Mouse (Mus musculus): ENCODE measurements around the gene Gdf15. TPM values are rescaled to one million over a fixed set of nuclear protein-coding genes. Genes with fewer than 3 reads are reported as not detected.

Gdf15 gene
- polyA plus RNA-seq, 1 experiment = 1.1 TPM

DNA sequence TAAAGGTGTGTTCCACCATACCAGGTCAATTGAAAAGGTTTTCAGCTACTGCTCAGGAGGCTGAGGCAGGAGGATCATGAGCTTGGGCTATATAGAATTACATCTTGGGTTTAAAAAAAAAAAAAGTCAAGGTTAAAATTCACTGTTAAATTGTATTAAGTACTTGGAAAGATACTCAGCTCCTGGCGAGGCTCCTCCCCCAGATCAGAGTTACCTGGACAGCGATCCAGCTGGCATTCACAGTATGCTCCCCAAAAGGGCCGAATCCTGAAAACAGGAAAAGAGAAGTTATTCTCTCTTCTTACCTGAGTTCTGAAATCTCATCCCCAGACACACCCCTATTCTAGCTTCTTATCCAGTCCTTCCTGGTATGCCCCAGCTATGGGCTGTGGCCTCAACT lies 25.0 kb upstream of the Gdf15 start:
- no peak for DNase-seq (ENCODE audit: low spot score)

DNA sequence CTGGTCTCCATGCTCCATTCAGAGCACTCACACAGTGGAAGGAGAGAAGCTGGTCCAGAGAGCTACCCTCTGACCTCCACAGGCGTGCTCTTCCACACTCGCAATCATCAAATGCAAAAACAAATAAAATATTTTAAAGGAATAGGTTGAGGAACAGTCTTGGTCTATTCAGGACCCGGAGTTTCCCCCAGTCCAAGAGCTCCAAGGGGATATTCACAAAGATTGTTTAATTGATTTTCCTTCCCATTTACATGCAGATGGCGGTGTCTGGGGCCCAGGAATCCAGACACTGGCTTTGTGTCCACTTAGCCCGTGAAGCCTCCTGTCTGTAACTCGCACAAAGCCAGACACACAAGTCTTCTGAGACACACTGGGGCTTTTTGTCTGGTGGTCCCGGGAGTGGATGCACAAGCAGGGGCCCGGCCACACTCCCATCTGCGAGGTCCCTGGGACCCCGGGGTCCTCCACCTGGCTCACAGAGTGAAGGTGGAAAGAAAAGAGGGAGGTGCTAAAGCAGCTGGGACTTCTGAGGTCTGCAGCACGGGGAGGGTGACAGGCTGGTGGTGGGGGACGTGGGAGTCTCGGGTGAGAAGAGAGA lies 24.0 kb upstream of the Gdf15 start:
- no peak for DNase-seq (ENCODE audit: low spot score)

GRCm38 (mm10) chr8:70655469-70655868 lies 23.2 kb upstream of the Gdf15 start:
- DNase-seq (ENCODE audit: low spot score) = no peak

DNA sequence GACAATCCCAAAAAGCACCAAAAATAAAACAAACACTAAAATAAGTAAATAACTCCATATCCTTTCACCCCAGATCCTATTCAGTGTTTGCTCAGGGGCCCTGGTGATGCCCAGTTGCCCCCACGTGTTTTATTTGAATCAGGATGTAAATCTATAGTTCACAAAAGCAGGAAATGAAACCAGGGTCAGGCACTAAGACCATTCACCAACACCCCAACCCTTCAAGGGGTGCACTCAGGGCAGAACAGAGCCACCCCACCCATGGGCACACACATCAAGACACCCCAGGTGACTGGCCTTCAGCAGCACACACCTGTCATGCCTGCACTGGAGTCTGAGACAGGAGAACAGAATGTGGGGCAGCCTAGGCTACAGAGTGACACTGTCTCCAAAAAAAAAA lies 21.9 kb upstream of the Gdf15 start:
- DNase-seq (ENCODE audit: low spot score) = no peak

DNA sequence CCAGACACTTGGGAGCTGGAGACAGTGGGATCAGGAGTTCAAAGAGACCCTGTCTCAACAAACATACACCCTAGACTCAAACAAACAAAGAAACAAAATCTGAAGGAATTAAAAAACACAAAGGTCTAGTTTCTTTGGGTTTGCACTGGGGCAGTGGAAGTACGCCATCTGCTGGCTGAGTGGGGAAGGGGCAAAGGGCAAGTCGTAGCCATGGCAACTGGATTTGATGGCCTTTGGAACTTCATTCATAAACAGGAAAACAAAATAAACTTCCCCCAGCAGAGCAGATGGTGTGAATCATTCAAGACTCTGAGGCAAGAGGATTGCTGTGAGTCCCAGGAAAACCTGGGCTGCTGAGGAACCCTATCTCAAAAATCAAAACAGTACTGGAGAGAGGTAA lies 21.0 kb upstream of the Gdf15 start:
- no peak for DNase-seq (ENCODE audit: low spot score)

GRCm38 (mm10) chr8:70650351-70650750 lies 18.1 kb upstream of the Gdf15 start:
- DNase-seq (ENCODE audit: low spot score) = no peak

- DNase-seq (ENCODE audit: low spot score) = no peak
Observed at GRCm38 (mm10) chr8:70649324-70649723, 17.1 kb upstream of the Gdf15 start.

- no peak for DNase-seq (ENCODE audit: low spot score)
Observed at GRCm38 (mm10) chr8:70648921-70649320, 16.7 kb upstream of the Gdf15 start.

- no peak for DNase-seq (ENCODE audit: low spot score)
Observed at GRCm38 (mm10) chr8:70648164-70648442, 15.8 kb upstream of the Gdf15 start.

DNA sequence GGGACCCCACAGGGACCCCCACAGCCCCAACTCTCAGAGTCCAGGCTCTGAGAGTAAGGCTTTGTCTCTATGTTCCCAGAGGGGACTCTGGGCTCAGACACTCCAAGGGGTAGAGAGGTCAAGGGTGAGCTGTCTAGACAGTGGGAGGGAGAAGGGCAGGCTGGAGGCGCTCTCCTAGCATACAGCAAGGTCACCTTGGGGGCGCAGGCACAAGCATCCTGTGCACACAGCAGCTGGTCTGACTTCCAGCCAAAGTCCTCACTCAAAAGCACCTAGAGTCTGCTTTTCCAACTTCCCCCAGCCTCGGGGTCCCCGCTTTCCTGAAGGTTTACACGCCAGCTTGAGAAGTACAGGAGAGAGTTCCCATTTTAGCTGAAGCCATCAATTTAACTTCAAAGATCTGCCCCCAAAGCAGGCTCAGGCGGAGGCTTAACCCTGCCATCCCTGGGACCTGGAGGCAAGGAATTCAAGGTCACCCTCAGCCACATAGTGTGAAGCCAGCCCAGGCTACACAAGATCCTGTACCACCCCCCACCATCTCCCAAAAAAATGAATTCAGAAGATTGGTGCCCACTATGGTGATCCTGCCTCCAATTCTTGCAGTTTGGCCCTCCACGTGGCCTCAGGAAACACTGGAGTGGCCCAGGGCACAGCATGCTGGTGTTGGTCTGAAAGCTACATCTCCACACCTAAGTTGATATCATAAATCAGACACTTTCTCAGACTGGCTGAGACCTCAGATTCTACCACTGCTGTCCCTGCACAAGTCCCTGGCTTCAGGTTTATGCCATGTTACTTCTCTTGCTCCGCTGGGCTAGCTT lies 15.3 kb upstream of the Gdf15 start:
- DNase-seq (ENCODE audit: low spot score) = no peak

DNA sequence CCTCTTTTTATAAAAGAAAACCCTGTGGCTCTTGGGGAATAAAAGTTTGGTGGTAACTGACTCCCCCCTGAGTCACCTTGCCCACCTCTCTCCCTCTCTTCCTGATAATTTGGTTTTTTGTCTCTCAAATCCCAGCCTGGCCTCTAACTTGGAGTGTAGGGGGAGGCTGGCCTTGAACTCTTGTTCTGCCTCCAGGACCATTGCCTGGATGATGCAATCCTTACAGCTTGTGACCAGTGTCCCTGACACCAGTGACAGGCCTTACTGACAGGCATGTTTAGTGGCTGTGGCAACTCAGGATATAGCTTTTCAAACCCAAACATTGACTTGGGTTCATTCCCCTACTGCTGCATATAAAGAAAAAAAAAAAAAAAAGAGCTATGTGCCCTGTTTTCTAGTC lies 14.5 kb upstream of the Gdf15 start:
- DNase-seq (ENCODE audit: low spot score) = no peak

- DNase-seq (ENCODE audit: low spot score) = no peak
Observed at GRCm38 (mm10) chr8:70646369-70646768, 14.1 kb upstream of the Gdf15 start.

DNA sequence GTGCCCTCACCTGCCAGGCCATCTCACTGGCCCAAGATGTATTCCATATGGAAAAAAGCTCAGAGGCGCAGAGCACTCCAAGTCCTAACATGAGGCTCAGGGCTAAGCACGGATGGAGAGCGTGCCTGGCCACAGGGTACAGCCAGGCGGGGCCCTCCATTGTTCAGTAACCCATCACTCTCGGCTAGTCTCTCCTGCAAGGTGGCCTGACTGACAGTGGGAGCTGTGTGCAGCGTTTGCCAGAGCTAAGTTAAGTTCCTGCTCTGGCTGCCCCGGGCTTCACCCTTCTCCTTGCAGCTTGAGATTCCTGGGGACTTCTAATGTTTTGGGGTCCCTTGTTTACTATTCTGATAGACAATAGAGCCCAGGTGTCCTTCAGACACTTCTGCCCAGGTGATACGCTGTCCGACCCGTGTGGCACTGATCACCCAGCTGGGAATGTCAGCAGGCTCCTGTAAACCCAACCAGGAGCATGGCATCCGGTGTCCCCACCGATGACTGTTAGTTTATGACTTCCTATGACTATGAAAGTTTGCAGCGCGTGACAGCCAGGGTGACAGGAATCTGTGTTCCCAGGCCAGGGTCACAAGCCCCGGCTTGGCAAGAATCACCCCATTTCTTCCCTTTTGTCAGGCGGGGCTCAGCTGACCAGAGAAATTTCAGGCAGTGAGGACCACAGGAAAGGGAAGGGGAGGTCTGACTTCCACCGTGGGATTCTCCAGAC lies 13.4 kb upstream of the Gdf15 start:
- no peak for DNase-seq (ENCODE audit: low spot score)

GRCm38 (mm10) chr8:70644065-70644464 lies 11.8 kb upstream of the Gdf15 start:
- no peak for DNase-seq (ENCODE audit: low spot score)

DNA sequence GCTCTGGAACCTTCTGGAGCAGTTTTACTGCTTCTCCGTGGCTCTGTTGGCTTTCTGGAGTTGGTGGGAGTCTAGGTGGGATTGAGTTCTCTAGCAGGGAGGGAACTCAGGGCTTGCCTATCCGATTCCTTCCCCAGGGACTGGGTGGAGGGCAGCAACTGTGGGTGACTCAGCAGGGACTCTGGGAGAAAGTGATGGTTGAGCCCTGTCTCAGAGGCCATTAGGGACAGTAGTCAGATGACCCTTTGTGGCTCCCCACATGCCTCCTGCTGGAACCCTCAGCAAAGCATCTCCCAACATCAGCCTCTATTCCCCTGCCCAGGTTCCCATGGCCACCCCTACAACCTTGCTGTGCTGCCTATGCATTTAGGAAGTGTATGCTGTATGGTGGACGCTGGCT lies 10.8 kb upstream of the Gdf15 start:
- no peak for DNase-seq (ENCODE audit: low spot score)

DNA sequence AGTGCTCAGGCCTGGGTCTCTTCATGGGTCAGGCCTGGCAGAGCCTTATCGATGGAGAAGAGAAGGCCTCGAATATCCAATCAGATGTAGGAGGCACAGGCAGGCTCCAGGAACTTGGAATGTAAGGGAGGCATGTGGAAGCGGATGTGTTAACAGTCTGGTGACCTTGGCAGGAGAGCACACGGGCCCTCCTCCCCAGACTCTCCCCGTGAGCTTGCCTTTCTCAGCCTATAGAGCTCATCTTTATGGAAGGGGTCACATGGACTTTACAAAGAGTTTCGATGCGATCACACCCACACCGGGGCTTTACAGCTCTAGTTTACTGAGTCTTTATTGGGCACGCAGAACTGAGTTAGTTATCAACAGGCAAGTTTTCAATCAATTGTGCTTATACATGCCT lies 6.5 kb upstream of the Gdf15 start:
- DNase-seq (ENCODE audit: low spot score) = no peak

DNA sequence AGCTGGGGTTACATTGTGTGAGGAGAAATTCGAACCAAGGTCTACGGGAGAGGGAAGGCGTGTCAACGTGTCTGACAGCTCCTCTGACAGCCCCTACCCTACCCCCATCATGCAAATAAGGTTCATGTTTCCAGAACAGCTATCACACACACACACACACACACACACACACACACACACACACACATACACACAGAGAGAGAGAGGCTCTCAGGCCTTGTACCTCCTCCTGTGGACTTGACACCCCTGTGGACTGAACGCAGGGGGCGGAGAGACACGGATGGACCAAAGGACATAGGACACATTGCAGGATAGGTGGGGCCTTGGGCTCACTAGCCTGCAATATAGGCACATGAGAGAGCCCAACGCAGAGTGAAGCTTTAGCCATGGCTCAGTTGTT lies 4.6 kb upstream of the Gdf15 start:
- DNase-seq (ENCODE audit: low spot score) = no peak

DNA sequence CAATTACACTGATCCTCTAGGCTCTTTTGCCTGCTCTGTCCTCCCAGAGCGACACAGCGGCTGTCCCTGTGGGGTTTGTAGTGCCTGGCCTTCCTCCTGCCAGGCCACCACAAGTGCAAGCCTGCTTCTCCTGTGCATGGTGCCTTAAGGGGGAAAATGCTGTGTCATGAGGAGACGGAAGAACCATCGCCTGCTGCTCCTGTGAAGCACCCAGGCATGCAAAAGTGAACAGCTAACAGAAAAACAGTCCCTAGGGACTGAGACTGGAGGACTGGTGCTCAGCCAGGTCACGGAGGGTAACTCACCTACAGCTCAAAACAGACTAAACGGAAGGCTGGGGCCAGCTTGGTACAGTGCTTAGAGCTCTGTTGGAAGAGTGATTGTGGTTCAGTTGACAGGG lies 3.3 kb upstream of the Gdf15 start:
- no peak for DNase-seq (ENCODE audit: low spot score)

DNA sequence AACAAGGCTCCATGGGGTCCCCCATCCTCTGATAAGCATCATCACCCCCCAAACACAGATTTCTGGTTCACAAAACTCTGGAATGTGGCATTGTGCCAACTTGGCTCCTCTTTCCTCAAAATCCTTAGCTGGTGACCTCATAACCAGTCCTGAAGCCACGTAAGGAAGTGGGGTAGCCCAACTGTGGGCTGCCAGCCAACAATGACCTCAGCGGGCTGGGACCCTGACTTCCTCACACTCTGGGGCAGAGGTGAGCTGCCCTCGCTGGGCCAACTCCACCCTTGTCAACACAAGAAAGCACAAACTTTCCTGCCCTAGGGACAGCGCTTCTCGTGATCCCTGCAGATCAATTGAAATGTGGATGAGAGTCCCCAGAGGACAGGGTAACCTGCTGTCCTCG lies 1.8 kb upstream of the Gdf15 start:
- DNase-seq (ENCODE audit: low spot score) = no peak

GRCm38 (mm10) chr8:70631436-70631835 lies 820 bp downstream of the Gdf15 start:
- no peak for DNase-seq (ENCODE audit: low spot score)

GRCm38 (mm10) chr8:70630532-70631381 lies 1.5 kb downstream of the Gdf15 start:
- no peak for DNase-seq (ENCODE audit: low spot score)
